Mouse (Mus musculus) adrenal gland (tissue): Measurements from ENCODE around the gene Capzb.

ENCODE experiments used
- intact Hi-C: fragments of 180-260 bp; cut with DNase I; formaldehyde crosslinking; loops from one replicate; pipeline ENCODE4 v1.15.1; 2025

The Capzb gene

GRCm38 (mm10) chr4:139297566-139297965, 104.9 kb downstream of the Capzb start:
- intact Hi-C loops: no loop called here

- intact Hi-C loops: no loop called here
Measured at GRCm38 (mm10) chr4:139298671-139299366, 106.1 kb downstream of the Capzb start.

- intact Hi-C loops: no loop called here
Measured at GRCm38 (mm10) chr4:139301780-139302179, 109.1 kb downstream of the Capzb start.

GRCm38 (mm10) chr4:139302241-139302640, 109.5 kb downstream of the Capzb start:
- intact Hi-C loops: no loop called here

- intact Hi-C loops: no loop called here
Measured at GRCm38 (mm10) chr4:139305521-139305920, 112.8 kb downstream of the Capzb start.

GRCm38 (mm10) chr4:139307916-139308315, 115.2 kb downstream of the Capzb start:
- intact Hi-C loops: no loop called here

- intact Hi-C loops: no loop called here
Measured at GRCm38 (mm10) chr4:139309651-139310050, 117.0 kb downstream of the Capzb start.

GRCm38 (mm10) chr4:139310171-139310898, 117.6 kb downstream of the Capzb start, which contains the start of the genes Pqlc2 and Akr7a5:
Pqlc2 (minus strand) TSS chr4:139310708.
Akr7a5 (plus strand) TSS chr4:139310744.
- intact Hi-C loops: no loop called here

GRCm38 (mm10) chr4:139310899-139311701, 118.4 kb downstream of the Capzb start:
- intact Hi-C loops: no loop called here

- intact Hi-C loops: no loop called here
Measured at GRCm38 (mm10) chr4:139311707-139312106, 119.0 kb downstream of the Capzb start.

GRCm38 (mm10) chr4:139312632-139313031, 119.9 kb downstream of the Capzb start:
- intact Hi-C loops: no loop called here

- intact Hi-C loops: no loop called here
Measured at GRCm38 (mm10) chr4:139318449-139318848, 125.8 kb downstream of the Capzb start.

GRCm38 (mm10) chr4:139319740-139320139, 127.0 kb downstream of the Capzb start:
- intact Hi-C loops: no loop called here

- intact Hi-C loops: no loop called here
Measured at GRCm38 (mm10) chr4:139330605-139331004, 137.9 kb downstream of the Capzb start.

GRCm38 (mm10) chr4:139334631-139335295, 142.1 kb downstream of the Capzb start:
- intact Hi-C loops: no loop called here

- intact Hi-C loops: no loop called here
Measured at GRCm38 (mm10) chr4:139335507-139335906, 142.8 kb downstream of the Capzb start.

GRCm38 (mm10) chr4:139336822-139337483, 144.3 kb downstream of the Capzb start:
- intact Hi-C loops: no loop called here

GRCm38 (mm10) chr4:139338145-139338544, 145.4 kb downstream of the Capzb start:
- intact Hi-C loops: no loop called here

- intact Hi-C loops: no loop called here
Measured at GRCm38 (mm10) chr4:139340835-139341234, 148.1 kb downstream of the Capzb start.
